Mouse (Mus musculus) liver, embryonic 14.5 days (tissue): ENCODE measurements at regions not wholly inside any gene's neighbourhood (a gene's known extent, or its start where the extent isn't known, plus 50 kb on each side); places are given as distances from the start of the nearest gene placed in this dataset.

Experiments used
- ATAC-seq: fragments of 200-750 bp; cut with Nextera tagmentation; 2 replicates; pipeline ENCODE4 v1.8.0; 2017; ENCODE audit warnings: moderate number of reproducible peaks, mild to moderate bottlenecking, moderate library complexity; ENCODE audit not compliant: insufficient read depth
- DNase-seq, 3 experiments: peaks; one replicate each; pipeline ENCODE4 v3.0.0-alpha.2; 2012 to 2013; ENCODE audit warnings: low read depth in 3 of 3, low spot score in 3 of 3
- H3K27ac ChIP-seq: fragments of 300-500 bp; sonication (generic); 2 replicates; pipeline ENCODE4 v1.5.1; 2014; ENCODE audit warnings: moderate library complexity, mild to moderate bottlenecking, control low read depth, inconsistent platforms
- H3K27me3 ChIP-seq: fragments of 300-500 bp; sonication (generic); 2 replicates; pipeline ENCODE4 v1.6.1; 2014; ENCODE audit warnings: mild to moderate bottlenecking, low read length, moderate library complexity; ENCODE audit not compliant: control insufficient read depth, insufficient read depth
- H3K36me3 ChIP-seq: fragments of 300-500 bp; sonication (generic); replicated peaks from 2 replicates; pipeline ENCODE4 v1.6.1; 2014; ENCODE audit warnings: low read depth; ENCODE audit not compliant: control insufficient read depth, insufficient read depth
- H3K4me1 ChIP-seq, 2 experiments: fragments of 200-500 bp in 1 of 2; fragments of 300-500 bp in 1 of 2; sonication (generic) in 1 of 2; replicated peaks; 2 replicates each; pipeline ENCODE4 v1.6.1; 2012 to 2014; ENCODE audit warnings: antibody characterized with exemption in 1 of 2, inconsistent platforms in 1 of 2, low read length in 1 of 2; ENCODE audit not compliant: control insufficient read depth in 2 of 2, insufficient read depth in 2 of 2
- H3K4me2 ChIP-seq: fragments of 300-500 bp; sonication (generic); 2 replicates; pipeline ENCODE4 v1.6.1; 2014; ENCODE audit warnings: low read depth, mild to moderate bottlenecking, control low read depth, moderate library complexity
- H3K4me3 ChIP-seq, 2 experiments: fragments of 200-500 bp in 1 of 2; fragments of 300-500 bp in 1 of 2; sonication (generic) in 1 of 2; 2 replicates each; pipeline ENCODE4 v1.5.1; 2012 to 2014; ENCODE audit warnings: low read depth in 2 of 2, low read length in 2 of 2, mild to moderate bottlenecking in 2 of 2, control low read depth in 1 of 2, inconsistent platforms in 1 of 2, moderate library complexity in 1 of 2; ENCODE audit not compliant: insufficient read depth in 1 of 2
- H3K9ac ChIP-seq: fragments of 300-500 bp; sonication (generic); replicated peaks from 2 replicates; pipeline ENCODE4 v1.6.1; 2014; ENCODE audit warnings: mild to moderate bottlenecking, control low read depth, moderate library complexity
- H3K9me3 ChIP-seq: fragments of 300-500 bp; sonication (generic); 2 replicates; pipeline ENCODE4 v1.6.1; 2016; ENCODE audit warnings: low read length, mixed read lengths; ENCODE audit not compliant: control insufficient read depth
- CTCF ChIP-seq: IDR thresholded peaks from 2 replicates; pipeline ENCODE4 v1.5.1; 2016; ENCODE audit warnings: antibody characterized with exemption, low read depth, control low read depth
- EP300 ChIP-seq: IDR thresholded peaks from 2 replicates; pipeline ENCODE4 v1.6.1; 2016; ENCODE audit warnings: antibody characterized with exemption, low read depth
- WGBS: fragments of 180-500 bp; shearing (Covaris S2); extraction: QIAGEN DNeasy Blood & Tissue Kit; methylation state at CpG from one replicate; pipeline ENCODE4 v1.1.7; 2014; ENCODE audit not compliant: insufficient replicate concordance; 5-methylcytosine and 5-hydroxymethylcytosine counted together

GRCm38 (mm10) chr7:64025155-64025554, 86.4 kb upstream of the Klf13 start:
- TF ChIP-seq CTCF, result no peak
- TF ChIP-seq EP300, result no peak
- Histone ChIP-seq H3K4me2 (no peak overlapping the region), H3K4me3 (no peak overlapping the region), H3K4me1 (peaks cover 28 to 32% of the 10 kb centered on the region in 2 experiments), H3K27me3 (no peaks in the 10 kb centered on the region), H3K9ac (no peak overlapping the region), H3K36me3 (no peaks in the 10 kb centered on the region), H3K27ac (no peak overlapping the region), H3K9me3 (no peaks in the 10 kb centered on the region)
- no peak for ATAC-seq
- no peak for DNase-seq
- 78% methylated on average over 2 of the region's 2 CpGs for WGBS

GRCm38 (mm10) chr7:64024253-64024652, 85.5 kb upstream of the Klf13 start:
- no peak overlapping the region for H3K9ac ChIP-seq
- 70% methylated on average over 4 of the region's 4 CpGs for WGBS
- no peak overlapping the region for H3K27ac ChIP-seq
- DNase-seq, result no peak
- peaks cover 26 to 30% of the 10 kb centered on the region in 2 experiments for H3K4me1 ChIP-seq
- no peak for TF ChIP-seq EP300
- no peak for TF ChIP-seq CTCF
- no peak overlapping the region for H3K4me3 ChIP-seq
- no peaks in the 10 kb centered on the region for H3K9me3 ChIP-seq
- no peaks in the 10 kb centered on the region for H3K36me3 ChIP-seq
- peak; percentile 45; the same call in 1 of the 2 replicates for ATAC-seq
- H3K27me3 ChIP-seq, result no peaks in the 10 kb centered on the region
- no peak overlapping the region for H3K4me2 ChIP-seq

DNA sequence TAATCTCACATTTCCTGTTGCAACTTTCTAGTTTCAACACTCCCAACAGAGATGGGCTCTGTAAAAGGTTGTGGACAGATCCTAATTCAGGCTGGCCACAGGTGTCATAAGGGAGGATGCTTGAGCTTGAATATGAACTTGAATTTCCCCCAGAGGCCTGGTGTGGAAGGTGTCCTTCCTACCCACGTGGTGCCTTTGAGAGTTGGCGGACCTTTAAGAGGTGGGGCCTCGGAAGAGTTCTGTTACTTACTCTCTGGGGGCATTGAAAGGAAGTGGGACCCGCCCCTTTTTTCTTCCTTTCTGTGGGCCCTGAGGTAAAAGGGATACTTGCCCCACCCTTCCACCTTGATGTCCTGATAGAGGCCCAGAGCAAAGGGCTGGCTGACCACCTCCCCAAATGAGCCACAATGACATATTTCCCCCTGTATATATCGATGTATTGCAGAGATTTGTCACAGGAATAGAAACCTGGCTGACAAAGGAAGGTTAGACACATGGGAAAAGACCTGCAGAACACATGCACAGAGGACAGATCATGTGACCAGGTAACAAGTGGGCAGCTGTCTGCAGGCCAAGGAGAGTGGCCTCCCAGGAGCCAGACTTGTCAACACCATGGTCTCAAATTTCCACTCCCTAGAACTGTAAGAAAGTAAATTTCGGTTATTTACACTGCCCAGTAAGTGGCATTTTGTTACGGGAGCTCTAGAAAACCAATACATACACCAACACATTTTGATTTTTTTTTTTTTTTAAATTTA, 84.2 kb upstream of the Klf13 start:
- DNase-seq, result no peak
- no peak for ATAC-seq
- Histone ChIP-seq H3K27me3 (no peaks in the 10 kb centered on the region), H3K36me3 (no peaks in the 10 kb centered on the region), H3K27ac (no peak overlapping the region), H3K9me3 (no peaks in the 10 kb centered on the region), H3K4me3 (no peak overlapping the region), H3K4me1 (peaks cover 26 to 30% of the 10 kb centered on the region in 2 experiments), H3K4me2 (no peak overlapping the region), H3K9ac (no peak overlapping the region)
- no peak for TF ChIP-seq EP300
- TF ChIP-seq CTCF, result no peak
- 42% methylated on average over 7 of the region's 7 CpGs for WGBS

GRCm38 (mm10) chr7:64021241-64022108, 82.8 kb upstream of the Klf13 start:
- DNase-seq (no peak), ATAC-seq (no peak)
- 61% methylated on average over 9 of the region's 9 CpGs for whole genome bisulfite sequencing
- Histone ChIP-seq H3K9me3 (no peaks in the 10 kb centered on the region), H3K4me2 (no peak overlapping the region), H3K4me1 (peaks cover 25 to 30% of the 10 kb centered on the region in 2 experiments), H3K27ac (no peak overlapping the region), H3K9ac (no peak overlapping the region), H3K27me3 (no peaks in the 10 kb centered on the region), H3K4me3 (no peak overlapping the region), H3K36me3 (no peaks in the 10 kb centered on the region)
- TF ChIP-seq EP300 (no peak), CTCF (no peak)

GRCm38 (mm10) chr7:64018107-64018506, 79.4 kb upstream of the Klf13 start:
- 63% methylated on average over 3 of the region's 3 CpGs for WGBS
- no peak overlapping the region for H3K27ac ChIP-seq
- no peaks in the 10 kb centered on the region for H3K9me3 ChIP-seq
- no peak for DNase-seq
- H3K36me3 ChIP-seq, result no peaks in the 10 kb centered on the region
- no peak for TF ChIP-seq EP300
- no peaks in the 10 kb centered on the region for H3K27me3 ChIP-seq
- H3K4me3 ChIP-seq, result no peak overlapping the region
- no peak overlapping the region for H3K9ac ChIP-seq
- no peak overlapping the region for H3K4me2 ChIP-seq
- H3K4me1 ChIP-seq, result peaks cover 29 to 38% of the 10 kb centered on the region in 2 experiments
- no peak for ATAC-seq
